Mouse (Mus musculus): ENCODE data around the gene Robo2.

- TF ChIP-seq CTCF (IDR thresholded peaks at IDR 0.05; ENCODE audit: borderline replicate concordance, extremely low read depth, insufficient read depth, insufficient read length) (peak; percentile 68), POLR2A (IDR thresholded peaks at IDR 0.05; ENCODE audit: borderline replicate concordance, extremely low read depth, insufficient read depth, insufficient read length, poor library complexity, severe bottlenecking) (no peak)
Measured at GRCm38 (mm10) chr16:74412471-74413291, 1.1 kb upstream of the Robo2 start.

Data from brain, embryonic 14.5 days (tissue).